Mouse (Mus musculus): Measurements from ENCODE around the gene Vnn3.

The Vnn3 gene

DNA sequence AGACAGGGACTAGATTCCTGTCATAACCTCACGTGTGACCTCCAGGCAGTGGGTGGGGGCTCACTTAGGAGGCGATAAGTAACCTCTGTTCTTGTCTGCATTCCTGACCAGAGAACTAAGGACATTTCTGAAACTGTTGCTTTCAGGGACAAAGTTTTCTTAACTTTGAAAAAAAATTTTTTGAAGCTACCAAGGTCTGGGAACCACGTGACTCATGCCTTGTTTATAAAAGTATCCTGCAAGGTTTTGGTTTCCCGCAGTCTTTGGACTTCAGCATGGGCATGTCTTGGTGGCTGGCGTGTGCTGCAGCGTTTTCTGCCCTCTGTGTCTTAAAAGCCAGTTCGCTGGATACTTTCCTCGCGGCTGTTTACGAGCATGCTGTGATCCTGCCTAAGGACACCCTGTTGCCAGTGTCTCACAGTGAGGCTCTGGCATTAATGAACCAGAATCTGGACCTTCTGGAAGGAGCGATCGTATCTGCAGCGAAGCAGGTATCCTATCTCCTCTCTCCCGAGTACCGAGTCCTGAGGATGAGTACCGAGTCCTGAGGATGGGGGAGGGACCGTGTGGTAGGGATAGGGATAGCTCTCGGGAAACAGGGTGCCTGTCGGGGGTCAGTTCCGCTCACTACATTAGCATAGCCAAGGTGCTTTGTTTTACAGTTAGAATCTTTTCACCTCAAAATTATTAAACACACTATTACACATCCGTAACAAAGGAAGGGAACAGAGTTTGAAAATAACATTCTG, 43.5 kb downstream of the Vnn3 start, which contains the start of gene Vnn1:
Gene Vnn1 (plus strand): TSS at position 88 of the 749 bp plus-strand sequence.
- DNase-seq = peak; percentile 66 to 76

DNA sequence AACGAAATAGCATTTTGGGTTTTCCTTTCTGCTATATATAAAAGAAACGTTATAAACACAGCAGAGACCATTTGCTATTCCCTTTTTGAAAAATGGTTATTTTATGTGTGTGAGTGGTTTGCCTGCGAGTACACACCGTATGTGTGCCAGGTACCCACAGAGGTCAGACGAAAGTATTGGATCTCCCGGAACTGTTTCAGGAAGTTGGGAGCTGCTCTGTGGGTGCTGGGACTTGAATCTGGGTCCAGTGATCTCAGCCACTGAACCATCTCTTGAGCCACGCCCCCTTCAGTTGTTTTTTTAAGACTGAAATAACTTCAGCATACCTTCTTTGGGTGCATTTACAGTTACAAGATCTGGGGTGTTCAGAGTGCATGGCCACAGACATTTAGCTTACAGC, 44.1 kb downstream of the Vnn3 start:
- DNase-seq = peak; percentile 30 to 38

DNA sequence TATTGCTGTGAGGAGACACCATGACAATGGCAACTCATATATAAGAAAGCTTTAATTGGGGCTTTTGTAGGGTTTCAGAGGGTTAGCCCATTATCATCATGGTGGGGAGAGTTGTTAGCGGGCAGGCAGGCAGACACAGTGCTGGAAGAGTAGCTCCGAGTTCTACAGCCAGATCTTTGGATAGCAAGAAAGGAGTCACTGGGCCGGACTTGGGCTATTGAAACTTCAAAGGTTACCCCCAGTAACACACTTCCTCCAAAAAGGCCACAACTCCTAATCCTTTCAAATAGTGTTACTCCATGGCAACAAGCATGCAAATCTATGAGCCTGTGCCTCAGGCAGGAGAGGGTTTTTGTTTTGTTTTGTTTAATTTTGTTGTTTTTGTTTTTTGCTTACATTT, 49.9 kb downstream of the Vnn3 start:
- DNase-seq = no peak

DNA sequence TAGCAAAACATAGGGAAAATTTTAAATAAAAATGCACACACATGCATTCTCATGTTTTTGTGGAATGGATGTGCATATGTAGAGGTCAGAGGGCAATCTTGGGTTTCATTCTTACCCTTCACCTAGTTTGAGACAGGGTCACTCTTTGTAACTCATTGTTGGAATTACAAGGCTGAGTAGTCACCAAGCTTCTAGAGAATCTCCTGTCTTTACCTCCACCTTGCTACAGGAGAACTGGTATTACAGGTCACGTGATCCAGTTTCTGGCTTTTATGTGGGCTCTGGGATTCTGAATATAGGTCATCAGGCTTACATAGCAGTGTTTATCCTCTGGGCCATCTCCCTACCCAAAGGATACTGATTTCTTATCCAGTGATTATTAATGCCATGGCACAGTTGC, 54.4 kb downstream of the Vnn3 start:
- DNase-seq = peak in 1 of 2 experiments; percentile 46
